Mouse (Mus musculus) olfactory bulb, adult 2 months (tissue): Measurements from ENCODE around the gene Lrrfip1.

Source experiments
- CTCF ChIP-seq: fragments of 200-500 bp; IDR thresholded peaks from 2 replicates; pipeline ENCODE4 v1.5.1; 2012; ENCODE audit warnings: low read depth, mild to moderate bottlenecking, low read length, moderate library complexity; ENCODE audit not compliant: insufficient read depth
- POLR2A ChIP-seq: fragments of 200-500 bp; IDR thresholded peaks from 2 replicates; pipeline ENCODE4 v1.6.1; 2012; ENCODE audit warnings: mild to moderate bottlenecking, low read depth, low read length, moderate library complexity; ENCODE audit not compliant: insufficient read depth

DNA sequence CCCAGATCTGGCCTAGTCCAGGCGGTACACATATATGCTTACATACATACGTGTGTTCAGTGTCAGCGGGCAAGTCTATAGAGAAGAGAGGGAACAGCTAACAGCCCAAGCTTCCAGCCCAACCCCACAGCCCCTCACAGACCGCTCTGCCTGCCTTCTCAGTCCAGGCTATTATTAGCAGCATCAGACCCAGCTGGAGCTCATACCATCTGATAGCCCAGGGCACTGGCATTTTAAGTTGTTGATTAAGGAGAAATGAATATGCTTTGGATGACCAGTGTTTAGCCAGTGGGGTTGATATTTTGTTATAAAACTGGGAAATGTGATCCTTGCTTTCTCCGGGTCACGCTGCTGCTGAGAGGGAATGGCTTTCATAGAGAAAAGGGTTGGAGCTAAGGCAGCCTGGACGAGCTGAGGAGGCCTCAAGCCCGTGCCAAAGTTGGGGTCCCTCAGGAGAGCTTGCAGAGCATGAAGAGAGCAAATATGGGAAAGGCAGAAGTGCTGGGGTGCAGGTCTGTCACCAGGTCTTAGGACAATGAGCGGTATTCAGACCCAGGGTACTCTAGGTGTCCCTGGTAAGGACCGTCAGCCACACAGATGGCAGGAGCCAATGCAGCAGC is 73.2 kb downstream of the Lrrfip1 start:
- TF ChIP-seq POLR2A (no peak), CTCF (no peak)
